Mouse (Mus musculus) spleen, postnatal 36 days (tissue): ENCODE data around the gene Kcp.

ENCODE experiments used
- DNase-seq, 2 experiments: peaks; one replicate each; pipeline ENCODE4 v3.0.0; 2022; ENCODE audit warnings: low spot score in 2 of 2, mixed read lengths in 1 of 2

The Kcp gene

DNA sequence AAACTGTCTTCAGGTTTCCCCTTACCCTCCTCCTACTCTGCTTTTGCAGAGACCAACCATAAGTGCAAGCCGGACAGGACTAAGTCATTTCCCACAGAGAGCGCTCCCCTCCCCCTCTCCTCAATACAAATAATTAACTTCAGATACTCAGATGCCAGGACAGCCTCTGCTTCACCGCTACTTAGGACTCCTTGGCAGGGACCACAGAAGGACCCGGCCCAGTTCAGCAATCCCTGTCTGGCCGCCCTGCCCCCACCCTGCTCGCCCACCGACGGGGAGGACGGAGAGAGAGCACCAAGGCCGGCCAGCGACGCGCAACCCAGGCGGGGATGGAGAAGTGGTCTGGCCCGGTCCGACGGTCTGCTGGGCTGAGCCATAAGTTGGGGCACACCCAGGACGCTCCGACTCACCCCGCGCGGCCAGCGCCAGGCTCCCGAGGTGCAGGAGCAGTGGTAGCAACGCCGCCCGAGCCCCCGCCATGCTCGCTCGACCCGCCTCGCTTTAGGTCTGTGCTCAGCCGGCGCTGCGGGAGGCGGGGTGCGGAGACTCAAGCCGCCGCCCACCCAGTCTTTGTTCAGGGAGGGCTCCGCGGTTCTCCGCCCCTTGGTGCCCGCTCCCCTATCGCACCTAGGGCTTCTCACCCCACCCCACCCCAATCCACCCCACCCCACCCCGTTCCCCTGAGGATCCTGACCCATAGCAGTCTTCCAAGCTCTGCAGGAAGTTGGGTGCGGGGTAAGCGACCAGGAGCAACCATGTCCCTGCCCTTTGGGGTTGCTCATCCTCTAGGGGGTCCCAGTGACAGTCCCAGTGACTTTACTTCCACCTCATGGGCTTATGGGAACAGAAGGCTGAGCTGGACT, at the start of gene Kcp:
Kcp (minus strand) TSS at position 506 of the 863 bp plus-strand sequence.
- DNase-seq, result no peak

- no peak for DNase-seq
Observed at GRCm38 (mm10) chr6:29557112-29557511, 49.4 kb upstream of the Kcp start.

DNA sequence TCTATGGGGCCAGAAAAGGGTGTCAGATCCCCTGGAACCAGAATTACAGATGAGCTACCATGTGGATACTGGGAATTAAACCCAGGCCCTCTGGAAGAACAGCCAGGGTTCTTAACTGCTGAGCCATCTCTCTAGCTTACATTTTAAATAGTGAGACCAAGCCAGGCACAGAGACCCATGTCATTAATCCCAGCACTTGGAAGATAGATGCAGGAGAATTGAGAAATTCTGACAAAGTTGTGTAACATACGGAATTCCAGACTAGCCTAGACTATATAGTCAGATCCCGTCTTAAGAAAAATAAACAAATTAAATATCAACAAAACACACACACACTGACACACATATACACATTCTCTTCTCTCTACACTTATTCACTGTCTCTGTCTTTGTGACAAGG, 44.8 kb upstream of the Kcp start:
- no peak for DNase-seq

DNA sequence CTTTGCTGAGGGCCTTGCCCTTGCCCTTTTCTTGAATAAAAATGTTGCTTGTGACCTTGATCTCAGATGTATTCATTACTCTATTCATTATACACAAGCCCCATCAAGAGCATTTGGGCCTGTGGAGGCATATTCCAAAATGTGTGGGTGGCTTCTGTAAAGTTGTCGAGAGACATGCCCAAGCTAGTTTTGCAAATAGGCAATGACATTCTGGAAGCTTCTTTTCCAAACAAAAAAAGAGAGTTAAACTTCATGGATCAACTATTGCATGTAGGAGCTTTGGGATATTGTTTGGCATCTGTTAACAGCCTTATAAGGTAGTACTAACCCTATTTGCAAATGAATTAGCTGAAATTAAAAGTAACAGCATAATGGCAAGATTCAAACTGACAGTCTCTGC, 40.3 kb upstream of the Kcp start:
- no peak for DNase-seq

DNA sequence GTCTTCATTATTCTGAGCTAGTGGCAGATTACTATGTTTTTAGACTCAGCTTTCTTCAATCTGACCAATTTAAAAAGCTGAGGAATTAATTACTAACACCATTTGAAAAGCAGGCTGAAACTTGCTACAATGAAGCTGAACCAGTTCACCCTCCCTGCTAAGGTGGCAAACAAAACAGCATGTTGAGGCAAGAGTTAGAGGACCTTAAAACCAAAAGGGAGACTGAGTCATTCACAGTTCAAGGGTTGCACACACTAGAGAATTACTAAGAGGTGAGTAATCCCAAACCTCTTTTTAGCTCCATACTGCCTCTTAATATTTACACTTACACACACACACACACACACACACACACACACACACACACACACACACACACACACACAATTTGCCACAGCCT, 39.8 kb upstream of the Kcp start:
- no peak for DNase-seq

DNA sequence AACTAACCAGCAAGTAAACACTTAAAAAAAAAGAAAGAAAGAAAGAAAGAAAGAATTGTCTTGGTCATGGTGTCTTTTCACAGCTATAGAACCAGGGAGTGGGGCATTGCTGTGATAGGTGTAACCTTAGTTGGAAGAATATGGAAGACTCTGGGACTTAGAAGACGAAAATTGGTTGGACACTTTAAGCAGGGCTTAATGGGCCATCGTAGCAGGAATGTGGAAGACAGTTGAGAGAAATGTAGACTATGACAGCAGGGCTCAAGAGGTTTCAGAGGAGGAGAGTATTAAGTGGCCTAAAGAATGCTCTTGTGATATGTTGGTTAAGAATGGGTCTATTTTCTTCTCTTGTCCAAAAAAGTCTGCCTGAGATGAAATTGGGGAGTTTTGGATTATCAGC, 37.9 kb upstream of the Kcp start:
- no peak for DNase-seq

DNA sequence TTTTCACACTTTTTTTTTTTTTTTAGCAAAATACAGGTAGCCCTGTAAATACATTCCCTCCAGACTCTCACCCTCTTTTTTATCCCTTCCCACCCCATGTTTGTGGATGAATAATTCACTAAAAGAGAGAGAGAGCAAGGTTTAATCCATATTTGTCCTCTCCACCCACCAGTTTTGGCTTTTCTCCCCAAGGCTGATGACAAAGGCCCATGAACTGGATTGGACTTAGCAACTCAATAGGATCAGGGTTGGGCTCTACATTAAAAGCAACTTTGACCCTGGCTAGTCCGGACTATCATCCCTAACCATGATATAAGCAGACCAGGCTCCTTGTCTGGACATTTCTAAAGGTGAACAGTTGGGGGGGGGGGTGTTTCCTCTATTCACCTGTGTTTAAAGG, 33.2 kb upstream of the Kcp start:
- DNase-seq, result no peak

DNA sequence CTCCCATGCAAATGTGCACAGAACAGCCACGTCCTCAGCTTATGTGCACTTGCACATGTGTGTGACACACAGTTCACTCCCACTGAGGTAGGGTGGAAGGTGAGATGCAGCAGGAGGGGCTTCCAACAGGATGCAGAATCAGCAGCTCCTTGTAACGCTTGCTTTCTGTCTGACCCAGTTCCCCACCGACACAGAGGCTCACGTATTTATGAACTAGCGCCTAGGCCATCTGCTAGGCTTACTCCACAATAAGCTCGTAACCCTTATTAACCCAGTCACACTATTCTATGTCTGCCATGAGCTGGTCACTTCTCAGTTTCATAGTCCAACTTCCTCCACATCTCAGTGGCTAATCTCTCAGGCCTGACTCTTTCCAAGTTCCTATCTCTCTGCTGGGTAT, 32.5 kb upstream of the Kcp start:
- DNase-seq, result no peak

DNA sequence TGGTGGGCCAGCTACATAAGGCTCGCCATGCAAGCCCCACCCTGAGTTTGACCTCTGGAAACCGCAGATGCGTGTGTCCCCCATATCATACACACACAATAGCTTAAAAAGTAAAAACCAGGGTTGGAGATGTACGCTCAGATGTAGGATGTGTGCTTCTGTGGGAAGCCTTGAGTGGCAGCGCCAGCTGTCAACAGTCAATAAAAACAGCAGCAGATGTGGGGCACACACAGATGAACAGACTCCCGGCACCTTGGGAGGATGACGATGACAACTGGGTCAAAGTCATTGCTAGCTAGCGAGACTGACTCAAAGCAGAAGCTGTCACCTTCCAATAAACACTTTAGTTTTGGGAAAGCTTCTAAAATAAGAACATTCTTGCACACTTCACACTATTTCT, 31.8 kb upstream of the Kcp start:
- DNase-seq, result no peak

DNA sequence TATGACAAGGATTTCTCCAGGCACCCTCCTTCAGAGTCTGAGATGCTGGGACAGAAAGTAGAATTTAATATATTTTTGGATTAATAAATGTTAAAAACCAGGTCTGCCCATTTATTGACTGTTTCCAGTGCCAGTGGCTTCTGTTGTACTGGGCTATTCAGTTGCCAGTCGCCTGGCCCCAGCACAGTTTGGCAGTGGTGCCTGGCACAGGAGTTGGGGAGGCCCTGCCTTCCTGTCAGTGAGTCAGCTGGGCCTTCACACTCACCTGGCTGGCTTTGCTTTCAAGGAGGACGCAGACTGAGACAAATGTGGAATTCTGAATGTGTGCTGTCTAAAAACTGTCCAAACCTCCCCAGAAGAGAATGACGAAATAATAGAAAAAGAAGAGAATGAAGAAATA, 29.5 kb upstream of the Kcp start:
- DNase-seq, result no peak

- peak; percentile 48 to 57 for DNase-seq
Observed at GRCm38 (mm10) chr6:29536651-29537193, 29.0 kb upstream of the Kcp start.

GRCm38 (mm10) chr6:29535316-29535715, 27.6 kb upstream of the Kcp start:
- DNase-seq, result no peak

DNA sequence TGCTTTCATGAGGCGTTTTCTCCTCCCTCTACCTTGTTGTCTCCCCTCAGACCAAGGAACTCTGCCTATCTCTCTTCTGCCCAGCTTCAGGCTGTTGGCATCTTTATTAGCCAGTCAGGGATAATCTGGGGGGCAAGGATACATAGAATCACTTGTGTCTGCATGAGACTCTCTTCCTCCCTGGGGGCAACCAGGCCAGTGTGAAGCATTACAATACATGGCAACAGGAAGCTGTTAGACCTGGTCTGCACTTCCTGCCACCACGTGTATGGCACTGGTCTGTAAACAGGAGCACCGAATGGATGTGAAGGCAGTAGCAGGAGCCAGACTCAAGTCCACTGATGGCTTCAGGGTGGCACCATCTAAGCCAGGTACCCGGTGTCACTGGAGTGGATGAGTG, 22.3 kb upstream of the Kcp start:
- peak; percentile 72 to 76 for DNase-seq

DNA sequence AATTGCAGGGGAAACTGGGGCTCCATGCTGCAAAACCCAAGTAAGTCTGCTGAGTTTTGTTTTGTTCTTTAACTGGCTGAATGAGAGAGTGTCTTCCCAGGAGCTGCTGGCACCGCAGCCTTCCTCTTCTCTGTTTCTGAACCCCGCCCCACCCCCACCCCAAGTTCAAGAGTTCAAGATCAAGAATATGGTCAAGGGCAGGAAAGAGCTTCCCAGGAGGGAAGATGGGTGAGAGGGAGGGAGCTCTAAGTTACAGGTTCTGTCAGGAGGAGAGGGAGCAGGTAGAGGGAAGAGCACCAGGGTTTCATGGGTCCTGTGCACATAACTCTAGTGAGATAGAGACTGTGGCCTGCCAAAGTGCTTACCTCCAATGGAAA, 21.7 kb upstream of the Kcp start:
- DNase-seq, result no peak

GRCm38 (mm10) chr6:29528561-29529443, 21.1 kb upstream of the Kcp start:
- peak; percentile 81 to 85 for DNase-seq

DNA sequence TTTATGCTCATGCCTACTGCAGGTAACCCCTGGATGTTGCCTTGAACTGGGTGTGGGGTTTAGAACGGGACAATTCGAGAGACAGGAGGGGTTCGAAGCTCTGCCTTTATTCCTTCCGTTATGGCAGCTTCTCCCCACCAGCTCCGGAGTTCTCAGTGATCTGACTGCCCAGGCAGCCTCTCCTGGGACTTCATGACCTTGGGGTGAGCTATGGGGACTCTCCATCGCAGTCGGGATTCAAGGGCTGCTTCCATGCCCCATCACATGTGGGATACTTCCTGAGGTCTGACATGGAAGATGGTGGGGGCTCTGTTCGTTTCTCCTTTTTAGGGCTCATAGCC, 20.4 kb upstream of the Kcp start:
- no peak for DNase-seq

GRCm38 (mm10) chr6:29527361-29528164, 19.8 kb upstream of the Kcp start:
- DNase-seq, result peak; percentile 65 to 69

GRCm38 (mm10) chr6:29526281-29527251, 18.8 kb upstream of the Kcp start, which contains the start of gene Irf5:
TSS of gene Irf5 (plus strand) at chr6:29526625.
- peak; percentile 67 to 72 for DNase-seq

- no peak for DNase-seq
Observed at GRCm38 (mm10) chr6:29525256-29525655, 17.5 kb upstream of the Kcp start.

DNA sequence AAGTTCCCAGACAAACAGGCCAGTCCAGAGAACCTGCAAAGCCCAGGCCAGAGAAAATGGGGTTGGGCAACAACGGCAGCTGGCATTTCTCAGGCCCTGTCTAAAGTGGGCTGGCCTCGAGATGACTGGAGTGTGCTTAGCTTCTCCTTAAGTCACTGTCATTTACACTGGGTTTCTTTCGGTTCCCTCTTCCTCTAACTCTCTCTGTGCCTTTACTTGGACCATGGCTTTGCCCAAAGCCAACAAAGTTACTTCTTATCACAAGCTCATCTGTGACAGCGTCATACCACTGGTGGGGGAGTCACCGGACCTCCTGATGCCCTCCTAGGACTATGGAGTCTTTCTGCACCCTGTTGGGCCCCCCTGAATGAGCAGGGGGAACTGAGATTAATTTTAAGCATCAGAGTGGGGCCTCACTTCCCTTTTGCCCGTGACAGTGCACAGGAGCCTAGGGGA, 16.3 kb upstream of the Kcp start:
- DNase-seq, result peak; percentile 66 to 71
